Mouse (Mus musculus): ENCODE results near the gene Rpl9-ps1. TPM values are rescaled to one million over a fixed set of nuclear protein-coding genes. Genes with fewer than 3 reads are reported as not detected.
A peak's percentile ranks its signal among the peaks of the same experiment; 100 is the strongest.

The Rpl9-ps1 gene
- total and polyA plus RNA-seq, 3 experiments = 0.26 TPM; not detected in 2

GRCm38 (mm10) chr11:83628808-83629207, 16.6 kb downstream of the Rpl9-ps1 start:
- no peak overlapping the region for H3K4me3 ChIP-seq (ENCODE audit: control insufficient read depth in 1 of 2, insufficient read depth in 1 of 2, low read depth in 2 of 2, low read length in 2 of 2)
- TF ChIP-seq POLR2AphosphoS5 (IDR thresholded peaks at IDR 0.05; ENCODE audit: borderline replicate concordance, low read depth, low read length) (no peak), ZKSCAN1 (IDR thresholded peaks at IDR 0.05; ENCODE audit: low read depth, low read length) (no peak), MEF2A (IDR thresholded peaks at IDR 0.05; ENCODE audit: extremely low read depth, insufficient replicate concordance, low read depth, low read length, poor library complexity, severe bottlenecking) (no peak), MAZ (IDR thresholded peaks at IDR 0.05; ENCODE audit: low read depth, low read length) (no peak), CHD2 (IDR thresholded peaks at IDR 0.05; ENCODE audit: low read length) (no peak), EP300 (IDR thresholded peaks at IDR 0.05; ENCODE audit: low read depth in 1 of 2, low read length in 2 of 2) (no peak), ZC3H11A (IDR thresholded peaks at IDR 0.05; ENCODE audit: low read depth, low read length) (no peak)
- H3K9me3 ChIP-seq (replicated peaks; ENCODE audit: insufficient read depth, low read length) = no peaks in the 10 kb centered on the region
- H3K36me3 ChIP-seq (ENCODE audit: control insufficient read depth in 1 of 2, insufficient read depth in 2 of 2, low read length in 2 of 2) = no peaks in the 10 kb centered on the region
- no peak overlapping the region for H3K27ac ChIP-seq (ENCODE audit: control insufficient read depth, low read depth, low read length)
- H3K4me1 ChIP-seq (ENCODE audit: control insufficient read depth in 1 of 2, insufficient read depth in 2 of 2, low read length in 2 of 2) = no peaks in the 10 kb centered on the region
- peaks cover 19 to 22% of the 10 kb centered on the region in 2 experiments for H3K27me3 ChIP-seq (ENCODE audit: control insufficient read depth in 1 of 2, insufficient read depth in 2 of 2, low read length in 2 of 2)
- no peaks in the 10 kb centered on the region for H3K79me2 ChIP-seq (ENCODE audit: control insufficient read depth, insufficient read depth, low read length, poor library complexity)
- no peak for DNase-seq (ENCODE audit: low read depth, low spot score)
- H3K9ac ChIP-seq (ENCODE audit: control insufficient read depth, low read depth, low read length, poor library complexity, severe bottlenecking) = no peak overlapping the region

DNA sequence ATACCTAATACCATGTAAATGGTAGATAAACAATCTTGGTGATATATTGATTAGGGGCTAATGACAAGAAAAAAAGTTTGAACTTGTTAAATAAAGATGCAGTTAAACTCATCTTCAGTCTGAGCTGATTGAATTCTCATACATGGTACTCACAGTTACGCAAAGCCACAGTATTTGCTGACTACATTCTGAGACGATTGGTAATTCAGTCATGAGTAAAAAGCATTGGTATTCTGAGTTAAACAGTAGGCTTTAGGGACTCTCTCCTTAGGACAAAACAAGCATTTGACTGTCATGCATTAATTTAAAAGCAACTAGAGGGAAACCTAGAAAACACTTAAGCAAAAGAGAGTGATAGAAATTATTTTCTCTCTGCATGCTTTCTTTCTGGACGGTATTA, 21.8 kb downstream of the Rpl9-ps1 start:
- no peaks in the 10 kb centered on the region for H3K79me2 ChIP-seq (ENCODE audit: control insufficient read depth, insufficient read depth, low read length, poor library complexity)
- TF ChIP-seq POLR2AphosphoS5 (IDR thresholded peaks at IDR 0.05; ENCODE audit: borderline replicate concordance, low read depth, low read length) = no peak
- TF ChIP-seq NRF1 (IDR thresholded peaks at IDR 0.05; ENCODE audit: insufficient read depth, low read depth, low read length, poor library complexity, severe bottlenecking) = no peak
- no peak for TF ChIP-seq TBP (IDR thresholded peaks at IDR 0.05; ENCODE audit: low read depth, low read length)
- TF ChIP-seq CHD2 (IDR thresholded peaks at IDR 0.05; ENCODE audit: low read length) = no peak
- TF ChIP-seq TCF12 (IDR thresholded peaks at IDR 0.05; ENCODE audit: low read depth, low read length) = no peak
- TF ChIP-seq RCOR1 (IDR thresholded peaks at IDR 0.05; ENCODE audit: low read depth, low read length) = no peak
- no peak for TF ChIP-seq ZMIZ1 (IDR thresholded peaks at IDR 0.05; ENCODE audit: low read depth, low read length)
- no peak for TF ChIP-seq CTCF (IDR thresholded peaks at IDR 0.05 in 2 of 3, conservative IDR thresholded peaks at IDR 0.05 in 1 of 3; ENCODE audit: control insufficient read depth in 1 of 3, insufficient read depth in 1 of 3, low read depth in 2 of 3, low read length in 3 of 3, poor library complexity in 1 of 3, severe bottlenecking in 1 of 3)
- TF ChIP-seq USF1 (IDR thresholded peaks at IDR 0.05; ENCODE audit: low read depth, low read length) = no peak
- no peaks in the 10 kb centered on the region for H3K36me3 ChIP-seq (ENCODE audit: control insufficient read depth in 1 of 2, insufficient read depth in 2 of 2, low read length in 2 of 2)
- no peak for DNase-seq (ENCODE audit: low read depth, low spot score)
- no peaks in the 10 kb centered on the region for H3K4me1 ChIP-seq (ENCODE audit: control insufficient read depth in 1 of 2, insufficient read depth in 2 of 2, low read length in 2 of 2)
- no peak overlapping the region for H3K4me3 ChIP-seq (ENCODE audit: control insufficient read depth in 1 of 2, insufficient read depth in 1 of 2, low read depth in 2 of 2, low read length in 2 of 2)
- H3K9ac ChIP-seq (ENCODE audit: control insufficient read depth, low read depth, low read length, poor library complexity, severe bottlenecking) = no peak overlapping the region
- no peaks in the 10 kb centered on the region for H3K9me3 ChIP-seq (replicated peaks; ENCODE audit: insufficient read depth, low read length)
- H3K27ac ChIP-seq (ENCODE audit: control insufficient read depth, low read depth, low read length) = no peak overlapping the region
- H3K27me3 ChIP-seq (ENCODE audit: control insufficient read depth in 1 of 2, insufficient read depth in 2 of 2, low read length in 2 of 2) = peaks cover 21 to 23% of the 10 kb centered on the region in 2 experiments

GRCm38 (mm10) chr11:83619037-83619436, 26.4 kb downstream of the Rpl9-ps1 start:
- Histone ChIP-seq H3K9me3 (replicated peaks; ENCODE audit: insufficient read depth, low read length) (no peaks in the 10 kb centered on the region), H3K27ac (ENCODE audit: control insufficient read depth, low read depth, low read length) (no peak overlapping the region), H3K36me3 (ENCODE audit: control insufficient read depth in 1 of 2, insufficient read depth in 2 of 2, low read length in 2 of 2) (no peaks in the 10 kb centered on the region), H3K4me3 (ENCODE audit: control insufficient read depth in 1 of 2, insufficient read depth in 1 of 2, low read depth in 2 of 2, low read length in 2 of 2) (no peak overlapping the region), H3K4me1 (ENCODE audit: control insufficient read depth in 1 of 2, insufficient read depth in 2 of 2, low read length in 2 of 2) (no peaks in the 10 kb centered on the region), H3K79me2 (ENCODE audit: control insufficient read depth, insufficient read depth, low read length, poor library complexity) (no peaks in the 10 kb centered on the region), H3K9ac (ENCODE audit: control insufficient read depth, low read depth, low read length, poor library complexity, severe bottlenecking) (no peak overlapping the region), H3K27me3 (ENCODE audit: control insufficient read depth in 1 of 2, insufficient read depth in 2 of 2, low read length in 2 of 2) (peaks cover 19 to 39% of the 10 kb centered on the region in 2 experiments)
- DNase-seq (ENCODE audit: low read depth, low spot score) = peak; percentile 23
- no peak for TF ChIP-seq USF2 (IDR thresholded peaks at IDR 0.05; ENCODE audit: borderline replicate concordance in 1 of 2, insufficient read depth in 1 of 2, low read depth in 1 of 2, low read length in 2 of 2)
- TF ChIP-seq UBTF (IDR thresholded peaks at IDR 0.05; ENCODE audit: borderline replicate concordance, insufficient read depth, low read depth, low read length) = no peak
- TF ChIP-seq ELF1 (IDR thresholded peaks at IDR 0.05; ENCODE audit: low read depth, low read length) = no peak
- TF ChIP-seq NELFE (IDR thresholded peaks at IDR 0.05; ENCODE audit: low read depth, low read length) = no peak
- TF ChIP-seq MEF2A (IDR thresholded peaks at IDR 0.05; ENCODE audit: extremely low read depth, insufficient replicate concordance, low read depth, low read length, poor library complexity, severe bottlenecking) = no peak
- no peak for TF ChIP-seq GATA1 (IDR thresholded peaks at IDR 0.05; ENCODE audit: low read depth, low read length)
- TF ChIP-seq MAX (IDR thresholded peaks at IDR 0.05; ENCODE audit: low read length) = no peak
- no peak for TF ChIP-seq ZMIZ1 (IDR thresholded peaks at IDR 0.05; ENCODE audit: low read depth, low read length)
- TF ChIP-seq HCFC1 (IDR thresholded peaks at IDR 0.05; ENCODE audit: low read depth, low read length) = no peak
- no peak for TF ChIP-seq ZC3H11A (IDR thresholded peaks at IDR 0.05; ENCODE audit: low read depth, low read length)
- no peak for TF ChIP-seq MAZ (IDR thresholded peaks at IDR 0.05; ENCODE audit: low read depth, low read length)
- no peak for TF ChIP-seq MXI1 (IDR thresholded peaks at IDR 0.05; ENCODE audit: low read depth, low read length)
- TF ChIP-seq CHD2 (IDR thresholded peaks at IDR 0.05; ENCODE audit: low read length) = no peak
- TF ChIP-seq GABPA (IDR thresholded peaks at IDR 0.05; ENCODE audit: low read depth, low read length) = no peak
- TF ChIP-seq POLR2AphosphoS2 (IDR thresholded peaks at IDR 0.05; ENCODE audit: low read length) = no peak

Data from MEL (cell line).